Mouse (Mus musculus) kidney, adult 2 months (tissue): ENCODE results near the gene Iqcn. TPM values are rescaled to one million over a fixed set of nuclear protein-coding genes. Genes with fewer than 3 reads are reported as not detected.

ENCODE experiments used
- DNase-seq: peaks from one replicate; pipeline ENCODE4 v3.0.0; 2021
- H3K27ac ChIP-seq: fragments of 200-500 bp; 2 replicates; pipeline ENCODE4 v1.5.1; 2012; ENCODE audit warnings: low read depth, low read length, control low read depth, inconsistent platforms; ENCODE audit not compliant: insufficient read depth
- H3K27me3 ChIP-seq: fragments of 200-500 bp; replicated peaks from 2 replicates; pipeline ENCODE4 v1.6.1; 2012; ENCODE audit warnings: mild to moderate bottlenecking, moderate library complexity, low read length, inconsistent platforms; ENCODE audit not compliant: control insufficient read depth, insufficient read depth
- H3K36me3 ChIP-seq: fragments of 200-500 bp; 2 replicates; pipeline ENCODE4 v1.6.1; 2012; ENCODE audit warnings: mild to moderate bottlenecking, moderate library complexity, low read length, inconsistent platforms; ENCODE audit not compliant: control insufficient read depth, insufficient read depth
- H3K4me1 ChIP-seq: fragments of 200-500 bp; 2 replicates; pipeline ENCODE4 v1.6.1; 2011; ENCODE audit warnings: low read length; ENCODE audit not compliant: control insufficient read depth, insufficient read depth
- H3K4me3 ChIP-seq: fragments of 200-500 bp; 2 replicates; pipeline ENCODE4 v1.5.1; 2011; ENCODE audit warnings: mild to moderate bottlenecking, low read depth, low read length, control low read depth; ENCODE audit not compliant: insufficient read depth
- CTCF ChIP-seq: fragments of 200-500 bp; conservative IDR thresholded peaks from 2 replicates; pipeline ENCODE4 v1.5.1; 2011; ENCODE audit warnings: low read depth, mild to moderate bottlenecking, control low read depth, low read length, moderate library complexity, mixed read lengths; ENCODE audit not compliant: insufficient read depth, insufficient read length
- POLR2A ChIP-seq: fragments of 200-500 bp; IDR thresholded peaks from one replicate; pipeline ENCODE4 v1.6.1; 2011; ENCODE audit warnings: low read depth, low read length, control low read depth
- WGBS: fragments of 180-500 bp; shearing (Covaris S2); methylation state at CpG from one replicate; pipeline ENCODE4 v1.1.7; 2018; 5-methylcytosine and 5-hydroxymethylcytosine counted together
- polyA plus RNA-seq: library from polyadenylated mRNA; depleted of rRNA; stranded (reverse); fragments of >200 nt; gene quantifications from 2 replicates; pipeline ENCODE4 v1.2.3, GENCODE M21; 2012

Gene Iqcn
- polyA plus RNA-seq, 1 experiment = 0.03 TPM

DNA sequence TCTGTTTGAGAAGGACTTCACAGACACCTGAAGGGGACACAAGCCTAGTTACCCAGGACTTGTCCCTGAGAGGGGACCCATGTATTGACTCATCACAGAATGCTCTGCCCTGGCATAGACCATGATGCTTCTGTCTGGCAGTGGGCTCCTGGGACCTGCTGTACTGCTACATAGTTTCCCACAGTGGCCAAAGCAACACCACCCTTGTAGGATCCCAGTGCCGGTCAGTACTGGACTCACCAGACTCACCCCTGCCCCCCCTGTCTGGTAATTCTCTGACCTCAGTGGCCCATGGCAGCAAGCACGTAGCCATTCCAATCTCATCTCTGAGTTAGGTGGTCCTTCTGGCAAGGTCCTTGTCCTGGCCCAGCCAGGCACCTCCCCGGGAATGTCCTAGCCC is 15.1 kb upstream of the Iqcn start:
- WGBS = 71% methylated on average over 3 of the region's 3 CpGs
- Histone ChIP-seq H3K27ac (no peak overlapping the region), H3K4me3 (no peak overlapping the region), H3K27me3 (no peaks in the 10 kb centered on the region), H3K36me3 (no peaks in the 10 kb centered on the region), H3K4me1 (peaks cover 21% of the 10 kb centered on the region)
- no peak for DNase-seq
- TF ChIP-seq CTCF = no peak
- TF ChIP-seq POLR2A = no peak

GRCm38 (mm10) chr8:70689892-70690390 is 13.3 kb upstream of the Iqcn start:
- Histone ChIP-seq H3K36me3 (no peaks in the 10 kb centered on the region), H3K4me3 (no peak overlapping the region), H3K27me3 (no peaks in the 10 kb centered on the region), H3K27ac (no peak overlapping the region), H3K4me1 (peaks cover 21% of the 10 kb centered on the region)
- DNase-seq = peak; percentile 54
- no peak for TF ChIP-seq CTCF
- TF ChIP-seq POLR2A = no peak
- 62% methylated on average over 5 of the region's 5 CpGs for WGBS

GRCm38 (mm10) chr8:70691230-70691629 is 12.0 kb upstream of the Iqcn start:
- no peak for DNase-seq
- Histone ChIP-seq H3K4me1 (peaks cover 28% of the 10 kb centered on the region), H3K4me3 (no peak overlapping the region), H3K27me3 (no peaks in the 10 kb centered on the region), H3K36me3 (no peaks in the 10 kb centered on the region), H3K27ac (no peak overlapping the region)
- WGBS = 86% methylated on average over 4 of the region's 4 CpGs
- TF ChIP-seq CTCF = no peak
- TF ChIP-seq POLR2A = no peak

DNA sequence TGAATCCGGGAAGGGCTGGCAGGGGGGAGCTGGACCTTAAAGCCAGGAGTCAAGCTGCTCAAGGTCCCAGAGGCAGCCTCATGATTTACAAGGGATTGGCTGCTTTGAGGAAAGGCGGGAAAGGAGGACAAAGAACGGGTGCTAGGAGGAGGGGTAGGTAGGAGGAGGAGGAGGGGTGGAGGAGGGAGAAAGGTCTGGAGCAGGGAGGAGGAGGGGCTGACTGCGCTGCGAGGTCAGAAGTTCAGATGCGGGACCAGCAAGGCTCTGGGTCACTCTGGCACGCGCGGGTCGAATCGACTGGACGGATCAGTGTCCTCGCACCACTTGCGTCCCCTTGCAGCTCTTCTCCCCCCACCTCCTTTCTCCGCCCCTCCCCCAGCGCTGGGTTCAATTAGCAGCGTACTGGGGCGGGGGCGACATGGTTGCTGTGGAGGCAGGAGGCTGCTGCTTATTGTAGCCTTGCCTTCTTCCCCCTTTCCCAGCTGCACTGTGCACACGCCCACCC is 11.5 kb upstream of the Iqcn start:
- no peak overlapping the region for H3K4me3 ChIP-seq
- peaks cover 32% of the 10 kb centered on the region for H3K4me1 ChIP-seq
- no peak overlapping the region for H3K27ac ChIP-seq
- TF ChIP-seq CTCF = no peak
- no peak for TF ChIP-seq POLR2A
- WGBS = 6% methylated on average over 20 of the region's 20 CpGs
- no peaks in the 10 kb centered on the region for H3K36me3 ChIP-seq
- no peaks in the 10 kb centered on the region for H3K27me3 ChIP-seq
- peak; percentile 78 for DNase-seq

GRCm38 (mm10) chr8:70693636-70694035 is 9.6 kb upstream of the Iqcn start:
- no peak for DNase-seq
- H3K4me1 ChIP-seq = peaks cover 34% of the 10 kb centered on the region
- TF ChIP-seq CTCF (no peak), POLR2A (no peak)
- no peak overlapping the region for H3K4me3 ChIP-seq
- 63% methylated on average over 5 of the region's 5 CpGs for WGBS
- H3K36me3 ChIP-seq = no peaks in the 10 kb centered on the region
- H3K27me3 ChIP-seq = no peaks in the 10 kb centered on the region
- no peak overlapping the region for H3K27ac ChIP-seq

DNA sequence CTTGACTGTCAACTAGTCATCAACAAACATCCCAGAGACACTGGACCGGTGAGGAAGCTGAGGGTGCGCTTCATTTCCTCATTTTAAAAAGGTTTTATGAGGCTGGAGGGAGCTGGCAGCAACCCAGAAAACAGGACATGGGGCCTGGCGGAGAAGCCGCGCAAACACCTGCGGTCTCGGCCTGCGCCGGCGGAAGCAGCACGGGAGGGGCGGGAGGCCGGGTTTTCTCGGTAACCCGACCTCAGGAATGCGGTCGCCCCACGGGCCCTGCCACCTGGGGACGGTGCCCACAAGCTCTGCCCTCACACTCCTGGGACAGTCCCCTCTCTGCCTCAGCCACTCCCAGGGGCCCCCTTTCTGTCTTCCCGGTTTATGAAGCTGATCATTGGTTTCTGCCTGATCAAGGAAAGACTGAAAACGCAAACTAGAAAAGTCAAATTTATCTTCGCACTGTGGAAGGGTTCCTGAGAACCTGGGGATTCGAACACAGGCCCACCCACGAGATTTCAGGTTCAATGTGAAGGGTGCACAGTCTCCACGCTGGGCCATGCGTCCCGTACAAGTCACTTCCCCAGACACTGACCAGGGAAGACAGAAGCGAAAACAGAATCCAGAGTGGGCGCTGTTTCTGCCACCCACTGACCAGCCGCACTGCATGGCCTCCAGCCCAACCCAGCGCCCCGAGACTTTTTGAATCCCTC is 7.8 kb upstream of the Iqcn start:
- Histone ChIP-seq H3K27ac (peak overlapping the region; percentile 92), H3K36me3 (no peaks in the 10 kb centered on the region), H3K4me3 (no peak overlapping the region), H3K27me3 (no peaks in the 10 kb centered on the region), H3K4me1 (peaks cover 34% of the 10 kb centered on the region)
- TF ChIP-seq POLR2A (no peak), CTCF (no peak)
- 39% methylated on average over 32 of the region's 32 CpGs for WGBS
- DNase-seq = peak; percentile 78

- Histone ChIP-seq H3K27ac (peak overlapping the region; percentile 100), H3K36me3 (no peaks in the 10 kb centered on the region), H3K27me3 (no peaks in the 10 kb centered on the region), H3K4me3 (no peak overlapping the region), H3K4me1 (peaks cover 36% of the 10 kb centered on the region)
- DNase-seq = peak; percentile 88
- TF ChIP-seq CTCF = no peak
- TF ChIP-seq POLR2A = no peak
- 6% methylated on average over 31 of the region's 31 CpGs for WGBS
Measured at GRCm38 (mm10) chr8:70696019-70696885, 7.0 kb upstream of the Iqcn start.
